Mouse (Mus musculus) heart, adult 2 months (tissue): ENCODE measurements around the gene Slc25a21. TPM values are rescaled to one million over a fixed set of nuclear protein-coding genes. Genes with fewer than 3 reads are reported as not detected.
A peak's percentile ranks its signal among the peaks of the same experiment; 100 is the strongest.

Source experiments
- DNase-seq, 2 experiments: peaks; one replicate each; pipeline ENCODE4 v3.0.0; 2021
- H3K27ac ChIP-seq: fragments of 200-600 bp; 2 replicates; pipeline ENCODE4 v1.8.1; 2022
- H3K27me3 ChIP-seq: fragments of 200-500 bp; 2 replicates; pipeline ENCODE4 v1.6.1; 2012; ENCODE audit warnings: mild to moderate bottlenecking, low read length, inconsistent platforms, mixed read lengths; ENCODE audit not compliant: control insufficient read depth, insufficient read depth
- H3K36me3 ChIP-seq: fragments of 200-500 bp; 2 replicates; pipeline ENCODE4 v1.6.1; 2012; ENCODE audit warnings: low read length, inconsistent platforms; ENCODE audit not compliant: control insufficient read depth, insufficient read depth
- H3K4me1 ChIP-seq: fragments of 200-500 bp; 2 replicates; pipeline ENCODE4 v1.6.1; 2011; ENCODE audit warnings: low read length; ENCODE audit not compliant: control insufficient read depth, insufficient read depth
- H3K4me3 ChIP-seq: fragments of 200-600 bp; 2 replicates; pipeline ENCODE4 v1.8.1; 2022
- H3K79me2 ChIP-seq: fragments of 200-500 bp; replicated peaks from 2 replicates; pipeline ENCODE4 v1.6.1; 2012; ENCODE audit warnings: mild to moderate bottlenecking, inconsistent platforms, low read length, moderate library complexity, mixed read lengths; ENCODE audit not compliant: control insufficient read depth, insufficient read depth
- H3K9ac ChIP-seq: fragments of 200-500 bp; 2 replicates; pipeline ENCODE4 v1.6.1; 2012; ENCODE audit warnings: low read depth, mild to moderate bottlenecking, control low read depth, inconsistent platforms, low read length, mixed read lengths
- CTCF ChIP-seq: fragments of 200-600 bp; IDR thresholded peaks from 2 replicates; pipeline ENCODE4 v1.8.1; 2022; ENCODE audit warnings: antibody characterized with exemption, mild to moderate bottlenecking, moderate library complexity
- EP300 ChIP-seq: fragments of 200-500 bp; IDR thresholded peaks from 2 replicates; pipeline ENCODE4 v1.6.1; 2011; ENCODE audit warnings: low read depth, low read length, control low read depth; ENCODE audit not compliant: insufficient read depth
- POLR2A ChIP-seq: fragments of 200-500 bp; IDR thresholded peaks from 2 replicates; pipeline ENCODE4 v1.6.1; 2011; ENCODE audit warnings: mild to moderate bottlenecking, low read depth, low read length, control low read depth; ENCODE audit not compliant: insufficient read depth
- WGBS: fragments of 180-500 bp; shearing (Covaris S2); methylation state at CpG from one replicate; pipeline ENCODE4 v1.1.7; 2018; 5-methylcytosine and 5-hydroxymethylcytosine counted together
- intact Hi-C: fragments of 180-260 bp; cut with DNase I; formaldehyde crosslinking; loops from one replicate; pipeline ENCODE4 v1.15.1; 2025
- polyA plus RNA-seq: library from polyadenylated mRNA; depleted of rRNA; stranded (reverse); fragments of >200 nt; gene quantifications from 2 replicates; pipeline ENCODE4 v1.2.3, GENCODE M21; 2012
- total RNA-seq, 2 experiments: library from RNA; stranded (reverse); gene quantifications; 2 replicates each; pipeline ENCODE4 v1.2.3; 2021

The Slc25a21 gene
- total and polyA plus RNA-seq, 3 experiments: 0.06 to 0.66 (median 0.34) TPM

GRCm38 (mm10) chr12:56698191-56698980 is 498.9 kb downstream of the Slc25a21 start:
- no peaks in the 10 kb centered on the region for H3K4me1 ChIP-seq
- DNase-seq: no peak
- H3K79me2 ChIP-seq: no peaks in the 10 kb centered on the region
- WGBS: 8% methylated on average over 8 of the region's 8 CpGs
- H3K27me3 ChIP-seq: peaks cover 34% of the 10 kb centered on the region
- intact Hi-C loops: no loop called here
- no peak overlapping the region for H3K27ac ChIP-seq
- no peaks in the 10 kb centered on the region for H3K36me3 ChIP-seq
- no peak overlapping the region for H3K9ac ChIP-seq
- TF ChIP-seq POLR2A (no peak), EP300 (no peak), CTCF (no peak)
- no peak overlapping the region for H3K4me3 ChIP-seq

GRCm38 (mm10) chr12:56697785-56698184 is 499.5 kb downstream of the Slc25a21 start:
- no peaks in the 10 kb centered on the region for H3K36me3 ChIP-seq
- H3K4me1 ChIP-seq: no peaks in the 10 kb centered on the region
- H3K4me3 ChIP-seq: no peak overlapping the region
- peaks cover 34% of the 10 kb centered on the region for H3K27me3 ChIP-seq
- no peaks in the 10 kb centered on the region for H3K79me2 ChIP-seq
- TF ChIP-seq POLR2A: no peak
- no peak overlapping the region for H3K9ac ChIP-seq
- no peak for DNase-seq
- intact Hi-C loops: no loop called here
- no peak overlapping the region for H3K27ac ChIP-seq
- WGBS: 4% methylated on average over 12 of the region's 12 CpGs

GRCm38 (mm10) chr12:56697011-56697740 is 500.1 kb downstream of the Slc25a21 start:
- Histone ChIP-seq H3K36me3 (no peaks in the 10 kb centered on the region), H3K79me2 (no peaks in the 10 kb centered on the region), H3K9ac (no peak overlapping the region), H3K27me3 (peaks cover 38% of the 10 kb centered on the region), H3K4me3 (no peak overlapping the region), H3K27ac (no peak overlapping the region), H3K4me1 (no peaks in the 10 kb centered on the region)
- no peak for TF ChIP-seq EP300
- no peak for DNase-seq
- intact Hi-C loops: no loop called here
- 2% methylated on average over 36 of the region's 36 CpGs for WGBS

- 1% methylated on average over 57 of the region's 57 CpGs for WGBS
- TF ChIP-seq EP300: no peak
- TF ChIP-seq CTCF: no peak
- no peak for TF ChIP-seq POLR2A
- no peak overlapping the region for H3K4me3 ChIP-seq
- no peaks in the 10 kb centered on the region for H3K4me1 ChIP-seq
- no peaks in the 10 kb centered on the region for H3K36me3 ChIP-seq
- H3K79me2 ChIP-seq: no peaks in the 10 kb centered on the region
- DNase-seq: no peak
- peaks cover 44% of the 10 kb centered on the region for H3K27me3 ChIP-seq
- no peak overlapping the region for H3K27ac ChIP-seq
- H3K9ac ChIP-seq: no peak overlapping the region
- intact Hi-C loops: no loop called here
Observed at GRCm38 (mm10) chr12:56696174-56697010, 500.9 kb downstream of the Slc25a21 start.

GRCm38 (mm10) chr12:56695358-56696173 is 501.7 kb downstream of the Slc25a21 start:
- intact Hi-C loops: no loop called here
- Histone ChIP-seq H3K79me2 (no peaks in the 10 kb centered on the region), H3K27ac (no peak overlapping the region), H3K4me1 (no peaks in the 10 kb centered on the region), H3K27me3 (peaks cover 46% of the 10 kb centered on the region), H3K9ac (no peak overlapping the region), H3K4me3 (0 out of 2 replicates have a peak overlapping the region, but pooled peaks have one; percentile 5), H3K36me3 (no peaks in the 10 kb centered on the region)
- 1% methylated on average over 41 of the region's 41 CpGs for WGBS
- peak; percentile 60 to 68 for DNase-seq
- no peak for TF ChIP-seq EP300
- TF ChIP-seq POLR2A: no peak
- TF ChIP-seq CTCF: no peak
